Mouse (Mus musculus) C2C12 (cell line): ENCODE data around the gene Smg1. TPM values are rescaled to one million over a fixed set of nuclear protein-coding genes. Genes with fewer than 3 reads are reported as not detected.

Source experiments
- H3K27me3 ChIP-seq: one replicate; pipeline ENCODE4 v1.6.1; 2011; ENCODE audit not compliant: control insufficient read depth, insufficient read depth, insufficient read length
- H3K36me3 ChIP-seq: one replicate; pipeline ENCODE4 v1.6.1; 2011; ENCODE audit not compliant: control insufficient read depth, insufficient read depth
- H3K4me3 ChIP-seq: one replicate; pipeline ENCODE4 v1.5.1; 2011; ENCODE audit warnings: mild to moderate bottlenecking, control low read depth; ENCODE audit not compliant: poor library complexity, insufficient read depth, severe bottlenecking
- H3K79me2 ChIP-seq: one replicate; pipeline ENCODE4 v1.6.1; 2011; ENCODE audit not compliant: control insufficient read depth, insufficient read depth
- H3K79me3 ChIP-seq: one replicate; pipeline ENCODE4 v1.6.1; 2011; ENCODE audit warnings: low read depth, control low read depth
- H3ac ChIP-seq: one replicate; pipeline ENCODE3; 2011; ENCODE audit warnings: low read depth; ENCODE audit not compliant: control insufficient read depth, insufficient read length
- CEBPB ChIP-seq: IDR thresholded peaks from one replicate; pipeline ENCODE4 v1.6.1; 2011; ENCODE audit warnings: low read depth, mild to moderate bottlenecking, control low read depth, moderate library complexity
- CTCF ChIP-seq: IDR thresholded peaks from one replicate; pipeline ENCODE4 v1.5.1; 2011; ENCODE audit not compliant: control insufficient read depth, insufficient read depth, insufficient read length
- FOSL1 ChIP-seq: IDR thresholded peaks from one replicate; pipeline ENCODE4 v1.8.0; 2011; ENCODE audit warnings: mild to moderate bottlenecking, low read length; ENCODE audit not compliant: poor library complexity, insufficient read depth, severe bottlenecking
- MAX ChIP-seq: IDR thresholded peaks from one replicate; pipeline ENCODE4 v1.6.1; 2011; ENCODE audit warnings: mild to moderate bottlenecking, control low read depth
- MYOD1 ChIP-seq: IDR thresholded peaks from one replicate; pipeline ENCODE4 v1.6.1; 2011; ENCODE audit warnings: low read depth; ENCODE audit not compliant: control insufficient read depth, insufficient read length
- MYOG ChIP-seq: IDR thresholded peaks from one replicate; pipeline ENCODE4 v1.6.1; 2011; ENCODE audit not compliant: control insufficient read depth, insufficient read length; ENCODE audit errors: extremely low read depth
- USF1 ChIP-seq: IDR thresholded peaks from one replicate; pipeline ENCODE4 v1.6.1; 2011; ENCODE audit warnings: low read depth, mild to moderate bottlenecking, control low read depth, moderate library complexity
- polyA plus RNA-seq: library from polyadenylated mRNA; unstranded; fragments of >200 nt; fragmentation: generic; extraction: Trizol; gene quantifications from one replicate; pipeline ENCODE4 v1.2.1, GENCODE M21; 2012; ENCODE audit warnings: missing spikeins

The Smg1 gene
- polyA plus RNA-seq, 1 experiment, result 9.3 TPM

- TF ChIP-seq MYOD1, result no peak
- TF ChIP-seq CEBPB, result no peak
- TF ChIP-seq USF1, result no peak
- TF ChIP-seq CTCF, result no peak
- no peak for TF ChIP-seq FOSL1
- TF ChIP-seq MAX, result no peak
- TF ChIP-seq MYOG, result no peak
- Histone ChIP-seq H3ac (no peak overlapping the region), H3K36me3 (no peaks in the 10 kb centered on the region), H3K79me3 (no peaks in the 10 kb centered on the region), H3K27me3 (no peaks in the 10 kb centered on the region), H3K4me3 (no peak overlapping the region), H3K79me2 (no peaks in the 10 kb centered on the region)
These were observed 18.9 kb upstream of the Smg1 start for GRCm38 (mm10) chr7:118262409-118262808.

- no peaks in the 10 kb centered on the region for H3K79me3 ChIP-seq
- H3K36me3 ChIP-seq, result no peaks in the 10 kb centered on the region
- no peaks in the 10 kb centered on the region for H3K27me3 ChIP-seq
- H3ac ChIP-seq, result no peak overlapping the region
- no peaks in the 10 kb centered on the region for H3K79me2 ChIP-seq
- TF ChIP-seq USF1 (no peak), CEBPB (no peak), FOSL1 (no peak), MYOD1 (no peak), MAX (no peak), CTCF (no peak), MYOG (no peak)
- H3K4me3 ChIP-seq, result no peak overlapping the region
These were observed 16.3 kb upstream of the Smg1 start for GRCm38 (mm10) chr7:118259676-118260305.

DNA sequence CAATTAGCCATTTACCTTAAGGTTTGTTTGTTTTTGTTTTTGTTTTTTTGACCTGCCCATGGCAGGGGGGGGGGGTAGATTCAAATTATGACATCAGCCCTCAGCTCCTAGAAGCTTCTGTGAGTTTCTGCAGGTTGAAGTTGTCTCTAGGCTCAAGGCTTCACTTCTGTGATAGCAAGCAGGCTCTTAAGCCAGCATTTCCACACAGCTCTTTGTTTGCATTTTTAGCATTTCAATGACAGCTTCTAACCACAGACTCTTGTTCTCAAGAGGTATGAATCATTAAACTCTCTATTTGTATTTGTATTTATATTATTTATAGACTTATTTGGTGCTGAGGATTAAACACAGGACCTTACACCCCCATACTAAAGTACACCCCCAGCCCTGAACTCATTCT is 15.0 kb upstream of the Smg1 start:
- no peaks in the 10 kb centered on the region for H3K27me3 ChIP-seq
- TF ChIP-seq MAX (no peak), MYOG (no peak), FOSL1 (no peak), CEBPB (no peak), USF1 (no peak)
- H3K36me3 ChIP-seq, result no peaks in the 10 kb centered on the region

GRCm38 (mm10) chr7:118256740-118257139 is 13.3 kb upstream of the Smg1 start:
- TF ChIP-seq CTCF (no peak), CEBPB (no peak), MYOG (no peak)
- Histone ChIP-seq H3K27me3 (no peaks in the 10 kb centered on the region), H3K36me3 (no peaks in the 10 kb centered on the region), H3K79me2 (no peaks in the 10 kb centered on the region), H3ac (no peak overlapping the region), H3K79me3 (no peaks in the 10 kb centered on the region), H3K4me3 (no peak overlapping the region)

More for the DNA sequence above, 15.0 kb upstream of the Smg1 start:
- Histone ChIP-seq H3K79me2 (no peaks in the 10 kb centered on the region), H3K4me3 (no peak overlapping the region), H3K79me3 (no peaks in the 10 kb centered on the region), H3ac (no peak overlapping the region)

DNA sequence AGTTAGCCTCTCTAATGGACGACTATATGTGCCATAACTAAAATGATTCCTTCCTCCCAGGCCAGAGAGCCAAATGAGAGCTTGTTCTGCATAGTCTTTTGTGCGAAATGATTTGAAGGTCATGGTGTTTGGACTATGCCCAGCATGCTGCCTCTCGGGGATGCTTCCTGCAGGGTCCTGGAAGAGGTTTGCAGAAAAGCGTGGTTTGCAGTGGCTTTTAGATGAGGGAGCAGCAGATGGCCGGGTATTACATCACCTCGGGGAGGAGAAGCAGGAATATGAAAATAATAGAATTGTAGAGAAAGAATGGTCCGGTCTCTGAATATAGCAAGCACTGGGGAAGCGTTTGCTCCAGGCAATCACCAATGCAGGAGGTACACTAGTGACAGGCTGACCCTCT is 11.0 kb upstream of the Smg1 start:
- Histone ChIP-seq H3K79me2 (no peaks in the 10 kb centered on the region), H3K27me3 (no peaks in the 10 kb centered on the region), H3ac (no peak overlapping the region), H3K36me3 (no peaks in the 10 kb centered on the region), H3K4me3 (no peak overlapping the region), H3K79me3 (no peaks in the 10 kb centered on the region)
- TF ChIP-seq FOSL1 (no peak), USF1 (no peak), CEBPB (no peak), MYOG (no peak), CTCF (no peak), MAX (no peak), MYOD1 (no peak)

GRCm38 (mm10) chr7:118254015-118254414 is 10.5 kb upstream of the Smg1 start:
- Histone ChIP-seq H3K79me2 (no peaks in the 10 kb centered on the region), H3ac (no peak overlapping the region), H3K4me3 (no peak overlapping the region), H3K36me3 (no peaks in the 10 kb centered on the region), H3K79me3 (no peaks in the 10 kb centered on the region), H3K27me3 (no peaks in the 10 kb centered on the region)
- TF ChIP-seq MAX (no peak), MYOG (no peak), MYOD1 (no peak), CTCF (no peak), USF1 (no peak), FOSL1 (no peak), CEBPB (no peak)
